Mouse (Mus musculus) frontal cortex, postnatal 14 days (tissue): Measurements from ENCODE around the gene Ggps1.

Experiments used
- DNase-seq, 2 experiments: peaks; one replicate each; pipeline ENCODE4 v3.0.0; 2022; ENCODE audit warnings: low spot score in 2 of 2

The Ggps1 gene

GRCm38 (mm10) chr13:14063013-14063941 is at the start of gene Ggps1, which contains the start of gene Arid4b:
Gene Ggps1 (minus strand): TSS chr13:14063488.
Gene Arid4b (plus strand): TSS chr13:14063232.
- DNase-seq = peak; percentile 93 to 97

DNA sequence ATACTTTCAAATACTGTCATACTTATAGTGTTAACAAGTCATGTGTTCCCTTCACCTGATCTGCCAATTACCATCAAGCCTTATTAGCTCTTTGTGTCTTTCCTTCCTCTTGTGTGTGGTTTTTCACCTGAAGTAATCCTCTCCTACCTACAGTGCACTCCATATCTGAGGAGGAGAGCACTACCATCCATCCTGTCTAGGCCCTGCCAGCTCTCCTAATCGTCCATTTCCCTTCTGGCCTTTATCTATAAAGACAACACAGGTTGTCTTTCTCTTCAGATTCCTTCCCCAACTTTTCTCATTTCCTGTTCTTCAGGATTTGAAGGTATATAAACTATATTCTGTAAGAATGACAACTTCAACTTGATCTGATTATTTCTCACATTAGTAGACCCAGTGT is 47.9 kb upstream of the Ggps1 start:
- DNase-seq = no peak

GRCm38 (mm10) chr13:14110154-14110873 is 47.0 kb upstream of the Ggps1 start:
- DNase-seq = no peak

GRCm38 (mm10) chr13:14103026-14103425 is 39.7 kb upstream of the Ggps1 start:
- DNase-seq = no peak

GRCm38 (mm10) chr13:14088669-14089068 is 25.4 kb upstream of the Ggps1 start:
- no peak for DNase-seq

GRCm38 (mm10) chr13:14075326-14075725 is 12.0 kb upstream of the Ggps1 start:
- DNase-seq = no peak

DNA sequence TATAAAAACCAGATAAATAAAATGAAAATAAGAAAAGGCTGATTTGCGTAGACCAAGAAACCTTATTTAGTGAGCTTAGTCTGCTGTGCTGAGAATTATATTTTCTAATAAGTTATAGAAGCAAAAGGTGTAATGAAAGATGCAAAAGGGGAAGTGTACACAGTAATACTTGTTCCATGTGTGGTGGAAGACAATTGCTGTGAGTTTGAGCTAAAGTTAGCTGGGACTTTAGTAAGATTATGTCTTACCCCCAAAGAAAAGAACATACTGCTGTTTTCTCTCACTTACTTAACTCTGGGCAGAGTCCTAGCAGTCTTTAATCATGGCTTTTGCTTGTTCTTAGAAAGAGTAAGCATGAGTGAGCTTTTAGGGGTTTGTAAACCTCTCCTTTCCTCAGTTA is 11.1 kb upstream of the Ggps1 start:
- DNase-seq = no peak

DNA sequence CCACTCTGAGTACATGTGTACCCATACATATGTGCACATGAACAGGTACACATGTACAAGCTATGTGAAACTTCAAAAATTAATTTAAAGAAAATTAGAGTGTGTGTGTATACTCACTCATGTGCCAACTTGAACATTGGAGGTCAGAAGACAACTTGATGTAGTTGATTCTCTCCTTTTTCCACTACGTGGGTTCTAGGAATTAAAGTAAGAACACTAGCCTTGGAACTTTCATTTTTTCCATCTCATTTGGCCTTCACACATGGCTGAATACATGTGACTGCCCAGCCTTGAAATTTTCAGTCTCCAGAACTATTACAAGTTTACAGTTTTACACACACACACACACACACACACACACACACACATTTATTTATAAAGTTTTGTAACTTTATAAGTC is 6.0 kb upstream of the Ggps1 start:
- DNase-seq = no peak

GRCm38 (mm10) chr13:14068035-14068434 is 4.7 kb upstream of the Ggps1 start:
- DNase-seq = no peak

DNA sequence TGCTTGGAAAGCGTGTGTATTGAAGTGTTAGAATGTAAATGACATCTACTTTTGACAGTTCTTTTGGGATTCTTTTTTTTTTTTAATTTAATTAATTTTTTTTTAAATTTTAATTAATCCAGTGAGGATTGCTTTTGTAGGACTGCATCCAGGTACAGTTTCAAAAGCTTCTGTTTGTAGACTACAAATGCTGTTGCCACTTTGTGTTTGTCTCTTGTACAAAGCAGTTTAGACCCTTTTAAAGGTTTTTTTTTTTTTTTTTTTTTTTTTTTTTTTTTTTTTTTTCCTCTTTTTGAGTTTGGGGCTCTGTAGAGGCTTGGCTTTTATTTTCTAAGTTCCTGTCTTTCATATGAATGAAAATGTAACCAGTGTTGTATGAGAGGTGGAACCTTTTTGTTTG is 2.4 kb upstream of the Ggps1 start:
- DNase-seq = no peak

- DNase-seq = no peak
These were observed 1.7 kb upstream of the Ggps1 start for GRCm38 (mm10) chr13:14065028-14065380.

GRCm38 (mm10) chr13:14064341-14065027 is 1.2 kb upstream of the Ggps1 start:
- DNase-seq = peak; percentile 21 to 27

GRCm38 (mm10) chr13:14063942-14064271 is 619 bp upstream of the Ggps1 start:
- no peak for DNase-seq

DNA sequence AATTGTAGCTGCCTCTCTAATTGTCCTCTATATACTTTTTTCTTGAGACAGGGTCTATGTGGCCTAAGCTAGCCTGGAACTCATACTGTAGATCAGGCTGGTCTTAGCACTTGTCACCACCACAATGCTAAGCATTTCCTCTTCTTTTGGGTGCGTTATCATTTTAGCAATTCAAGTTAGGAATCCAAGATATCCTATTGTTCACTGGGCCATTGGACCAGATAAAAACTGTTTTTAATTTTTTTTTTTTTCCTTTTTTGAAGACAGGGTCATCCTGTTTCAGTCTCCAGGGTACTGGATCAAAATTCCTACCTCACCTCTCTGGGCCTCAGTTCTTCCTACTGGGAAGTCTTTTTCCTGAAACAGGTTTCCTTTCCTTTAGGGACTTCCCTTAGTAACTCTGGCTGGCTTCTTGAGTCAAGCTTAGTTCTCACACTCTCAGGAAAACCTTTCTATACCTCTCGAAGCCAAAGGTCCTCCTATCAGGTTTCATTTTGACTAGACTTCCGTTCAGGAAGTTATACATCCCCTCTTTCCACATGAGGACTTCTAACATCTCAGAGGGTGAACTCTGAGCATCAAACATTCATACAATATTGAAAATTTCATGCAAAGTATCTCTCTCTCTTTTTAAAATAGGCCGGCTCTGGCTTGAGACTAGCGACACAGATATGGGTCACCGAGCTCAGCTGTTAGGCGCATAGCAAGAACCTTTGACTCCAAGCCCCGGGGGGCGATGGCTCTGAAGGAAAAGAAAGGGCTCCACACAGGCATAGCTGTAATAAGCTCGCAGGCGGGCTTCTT is 877 bp downstream of the Ggps1 start:
- no peak for DNase-seq

DNA sequence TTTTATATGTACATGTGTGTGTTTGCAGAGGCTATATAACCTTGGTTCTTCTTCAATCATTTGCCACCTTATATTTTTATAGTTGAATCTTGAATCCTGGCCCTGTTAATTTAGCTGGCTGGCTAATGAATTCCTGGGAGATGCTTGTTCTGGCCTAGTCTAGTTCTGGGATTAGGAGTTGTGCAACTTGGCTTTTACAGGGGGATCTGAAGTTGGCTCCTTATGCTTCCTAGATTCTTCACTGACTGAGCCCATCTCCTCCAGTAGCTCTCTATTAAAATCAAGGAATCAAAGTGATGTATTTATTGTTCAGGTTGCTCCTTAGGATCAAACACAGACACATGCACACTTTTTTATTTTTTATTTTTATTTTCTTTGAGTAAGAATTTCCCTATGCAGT is 3.7 kb downstream of the Ggps1 start:
- no peak for DNase-seq

GRCm38 (mm10) chr13:14056801-14057200 is 6.5 kb downstream of the Ggps1 start:
- DNase-seq = no peak

GRCm38 (mm10) chr13:14049878-14050277 is 13.4 kb downstream of the Ggps1 start:
- DNase-seq = no peak

DNA sequence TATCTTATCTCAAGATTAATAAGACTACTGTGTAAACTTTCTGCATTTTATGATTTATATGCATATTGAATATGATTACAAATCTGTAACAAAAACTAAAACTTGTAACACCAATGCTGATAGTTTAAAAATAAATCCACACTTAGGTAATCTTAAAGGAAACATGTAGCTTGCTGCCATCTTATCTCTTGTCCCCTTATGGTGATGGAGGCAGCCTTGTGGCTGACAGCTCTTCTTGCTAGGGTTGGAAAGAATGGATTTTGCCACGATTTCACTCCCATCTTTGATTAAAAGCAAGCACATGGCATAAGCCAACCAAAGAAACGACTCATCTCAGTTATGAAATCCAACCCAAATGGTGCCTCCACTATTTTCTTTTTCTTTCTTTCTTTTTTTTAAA is 18.8 kb downstream of the Ggps1 start:
- no peak for DNase-seq

DNA sequence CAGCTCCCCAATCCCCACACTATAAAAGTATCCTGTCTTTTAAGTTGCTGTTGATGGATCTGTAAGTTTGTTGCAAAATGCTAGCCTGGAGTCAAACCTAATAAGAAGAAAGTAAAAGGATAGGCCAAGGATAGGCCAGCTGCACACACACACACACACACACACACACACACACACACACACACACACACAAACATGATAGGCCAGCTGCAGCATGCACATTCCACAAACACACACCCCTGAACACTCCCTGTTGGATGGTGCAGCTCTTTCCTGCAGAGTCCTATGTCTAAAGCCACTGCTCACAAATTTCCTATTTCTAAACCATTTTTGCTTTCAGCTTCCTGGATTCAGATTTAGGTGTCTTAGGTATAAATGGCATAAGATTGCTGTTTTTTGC is 19.4 kb downstream of the Ggps1 start:
- DNase-seq = no peak

DNA sequence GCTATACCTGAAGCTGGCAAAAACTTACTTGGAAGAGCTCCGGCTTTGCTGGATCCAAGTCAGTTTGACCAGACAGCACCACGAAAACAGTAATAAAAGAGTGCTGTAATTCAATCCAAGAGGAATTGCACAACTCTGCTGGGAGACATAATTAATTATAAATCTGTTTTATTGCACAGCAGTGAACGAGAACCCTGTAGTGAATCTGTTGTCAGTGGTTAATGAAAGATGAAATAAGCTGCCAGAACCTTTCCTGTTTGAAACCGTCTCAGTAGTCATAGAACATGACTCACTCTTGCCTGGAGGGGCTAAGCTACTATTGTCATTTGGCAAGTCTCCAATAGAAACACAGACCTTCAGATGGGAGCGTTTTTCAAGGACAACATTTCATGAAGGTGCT is 23.1 kb downstream of the Ggps1 start:
- DNase-seq = no peak

DNA sequence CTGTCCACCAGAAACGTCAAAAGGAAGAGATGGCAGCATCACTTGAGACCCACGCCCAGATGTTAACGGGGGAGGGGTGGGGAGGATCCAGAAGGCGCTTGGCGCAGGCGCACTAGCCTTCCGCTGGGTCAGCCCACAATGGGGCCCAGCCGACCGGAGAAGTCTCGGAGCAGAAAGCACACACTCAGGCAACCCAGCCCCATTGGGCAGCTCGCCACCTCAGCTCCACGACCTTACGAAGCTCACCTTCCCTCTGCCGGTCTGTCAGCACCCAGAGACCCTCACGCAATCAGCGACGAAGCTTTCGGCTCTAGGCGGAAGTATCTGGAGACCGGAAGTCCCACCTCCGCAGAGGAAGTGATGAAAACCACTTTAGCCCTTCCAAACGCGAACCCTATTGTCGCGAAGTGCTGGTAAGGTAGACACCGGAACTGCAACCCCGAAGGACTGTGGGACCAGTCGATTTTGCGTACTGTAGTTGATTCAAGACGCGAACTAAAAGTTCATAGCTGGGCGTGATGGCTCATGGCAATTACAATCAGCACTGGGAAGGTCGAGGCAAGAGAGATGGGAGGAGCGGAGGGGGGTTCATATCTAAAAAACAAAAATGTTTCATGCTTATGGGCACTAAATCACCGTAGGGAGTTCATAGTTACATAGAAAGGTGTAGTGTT is 23.9 kb downstream of the Ggps1 start, which contains the start of gene Tbce:
Gene Tbce, minus strand, starts transcription at position 347 of the 674 bp plus-strand sequence.
- peak; percentile 89 to 92 for DNase-seq
